Mouse (Mus musculus) heart, adult 11 months (tissue): ENCODE data around the gene Kmt5b.

Source experiments
- DNase-seq: peaks from one replicate; pipeline ENCODE4 v3.0.0; 2022

Gene Kmt5b

GRCm38 (mm10) chr19:3767276-3767780 lies at the start of gene Kmt5b:
TSS of gene Kmt5b (plus strand) at chr19:3767421.
- no peak for DNase-seq

DNA sequence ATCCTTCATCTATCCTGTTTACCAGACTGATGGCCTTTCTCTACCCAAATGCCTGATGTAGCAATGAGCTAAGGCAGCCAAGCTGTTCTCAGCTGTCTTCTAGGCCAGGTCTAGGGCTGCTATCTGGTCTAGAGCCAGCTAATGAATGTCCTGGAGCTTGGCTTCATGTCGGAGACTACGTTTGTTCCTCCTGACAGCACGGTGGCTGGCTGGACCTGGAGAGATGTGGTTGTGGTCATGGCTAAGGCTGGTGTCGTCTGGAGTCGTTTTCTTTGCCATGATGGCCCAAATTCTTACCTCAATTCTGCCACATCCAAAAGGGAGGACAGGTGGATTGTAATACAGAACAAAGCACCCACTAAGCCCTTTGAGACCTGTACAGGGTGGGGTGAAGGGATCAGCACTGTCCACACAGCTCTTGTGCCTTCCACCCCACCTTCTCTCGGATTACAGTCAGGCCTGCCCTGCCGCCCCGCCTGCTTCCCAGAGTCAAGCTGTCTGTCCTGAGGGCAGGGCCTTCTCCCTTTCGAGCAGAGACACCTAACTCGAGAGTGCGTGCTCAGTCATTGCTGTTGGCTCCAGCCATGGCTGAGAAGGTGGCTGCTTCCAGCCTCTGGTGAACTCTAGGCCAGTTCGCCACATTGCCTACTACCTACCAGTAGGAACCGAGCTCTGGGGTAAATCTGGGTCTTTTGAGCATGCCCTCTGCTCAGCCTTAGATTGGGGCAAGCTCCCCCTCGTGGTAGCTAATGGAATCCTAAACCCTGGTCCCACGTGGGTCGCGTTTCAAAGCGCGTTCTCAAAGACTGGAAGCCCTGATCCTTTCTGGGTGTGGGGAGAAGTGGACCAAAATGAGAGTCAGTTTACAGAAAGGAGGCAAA lies 48.5 kb upstream of the Kmt5b start:
- DNase-seq: peak; percentile 96

GRCm38 (mm10) chr19:3719362-3719891 lies 47.8 kb upstream of the Kmt5b start:
- peak; percentile 97 for DNase-seq

DNA sequence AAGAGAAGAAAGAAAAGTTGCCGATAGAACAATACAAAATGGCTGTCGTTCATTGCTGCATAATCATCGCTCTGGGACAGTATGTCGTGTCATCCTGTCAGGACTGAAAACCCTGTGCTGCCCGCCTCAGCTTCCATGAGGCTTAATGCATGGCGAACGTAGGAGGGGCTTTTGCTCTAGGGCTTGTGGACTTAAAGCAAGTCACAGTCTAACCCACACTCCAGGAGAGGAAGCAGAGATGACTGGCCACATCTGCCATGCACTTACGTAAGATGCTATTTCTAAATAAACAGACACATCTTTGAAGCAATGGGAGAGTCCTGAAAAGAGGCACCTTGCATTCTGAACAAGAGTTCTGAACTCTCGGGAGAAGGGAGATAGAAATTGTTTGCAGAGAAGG lies 44.1 kb upstream of the Kmt5b start:
- no peak for DNase-seq

GRCm38 (mm10) chr19:3723904-3724303 lies 43.3 kb upstream of the Kmt5b start:
- no peak for DNase-seq

DNA sequence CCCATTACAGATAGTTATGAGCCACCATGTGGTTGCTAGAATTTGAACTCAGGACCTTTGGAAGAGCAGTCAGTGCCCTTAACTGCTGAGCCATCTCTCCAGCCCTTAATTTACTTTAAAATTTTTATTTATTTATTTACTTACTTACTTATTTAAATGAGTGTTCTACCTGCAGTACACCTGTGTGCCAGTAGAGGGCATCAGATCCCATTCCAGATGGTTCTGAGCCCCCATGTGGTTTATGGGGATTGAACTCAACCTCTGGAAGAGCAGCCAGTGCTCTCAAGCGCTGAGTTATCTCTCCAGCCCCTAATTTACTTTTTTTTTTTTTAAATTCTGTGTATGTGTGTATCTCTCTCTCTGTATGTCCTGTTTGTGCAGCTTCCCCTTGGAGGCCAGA lies 42.4 kb upstream of the Kmt5b start:
- peak; percentile 96 for DNase-seq

DNA sequence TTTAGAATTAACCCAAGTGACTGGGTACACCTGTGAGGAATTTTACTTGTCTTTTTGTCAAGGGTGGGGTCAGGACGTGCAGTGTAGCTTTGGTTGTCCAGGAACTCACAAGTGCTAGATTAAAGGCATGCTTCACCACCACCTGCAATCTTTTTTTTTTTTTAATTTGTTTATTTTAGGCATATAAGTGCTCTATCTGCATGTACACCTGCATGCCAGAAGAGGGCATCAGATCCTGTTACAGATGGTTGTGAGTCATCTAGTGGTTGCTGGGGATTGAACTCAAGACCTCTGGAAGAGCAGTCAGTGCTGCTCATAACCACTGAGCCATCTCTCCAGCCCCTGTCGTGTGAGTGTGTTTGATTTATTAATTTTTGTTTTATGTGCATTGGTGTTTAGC lies 38.3 kb upstream of the Kmt5b start:
- DNase-seq: no peak

DNA sequence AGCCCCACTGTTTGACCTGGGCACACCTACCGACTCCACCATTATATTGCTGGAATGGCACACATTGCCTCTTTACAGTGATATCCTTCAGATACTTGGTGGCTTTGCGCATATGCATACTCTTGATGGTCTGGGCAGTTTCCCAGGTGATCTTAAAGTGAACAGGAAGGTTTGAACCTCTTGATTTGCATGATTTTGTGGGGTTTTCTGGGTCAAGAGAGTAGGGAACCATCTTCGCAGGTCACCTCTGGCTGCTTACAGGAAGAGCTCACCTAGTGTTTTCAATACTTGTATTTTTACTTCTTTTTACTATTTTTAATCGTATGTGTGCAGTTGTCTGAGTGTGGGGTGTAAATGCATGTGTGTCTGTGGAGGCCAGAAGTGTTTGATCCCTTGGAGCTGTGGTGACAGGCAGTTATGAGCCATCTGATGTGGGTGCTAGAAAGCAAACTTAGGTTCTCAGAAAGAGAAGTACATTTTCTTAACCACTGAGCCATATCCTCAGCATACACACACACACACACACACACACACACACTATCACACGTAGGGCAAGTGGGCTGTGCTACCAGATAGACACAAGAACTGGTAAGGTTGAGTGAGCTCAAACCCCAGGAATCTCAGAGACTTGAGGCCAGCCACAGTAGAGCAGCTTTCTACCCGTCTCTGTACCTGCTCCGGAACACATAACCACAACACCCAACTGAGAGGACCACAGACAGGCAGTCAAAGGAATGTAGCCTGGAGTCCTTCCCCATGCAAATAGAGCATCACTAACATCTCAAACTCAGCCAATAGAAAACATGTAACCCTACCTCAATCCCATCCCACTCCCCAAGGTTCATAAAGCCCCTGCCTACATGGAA lies 36.2 kb upstream of the Kmt5b start:
- no peak for DNase-seq

- DNase-seq: no peak
These were observed 31.2 kb upstream of the Kmt5b start for GRCm38 (mm10) chr19:3736001-3736400.

DNA sequence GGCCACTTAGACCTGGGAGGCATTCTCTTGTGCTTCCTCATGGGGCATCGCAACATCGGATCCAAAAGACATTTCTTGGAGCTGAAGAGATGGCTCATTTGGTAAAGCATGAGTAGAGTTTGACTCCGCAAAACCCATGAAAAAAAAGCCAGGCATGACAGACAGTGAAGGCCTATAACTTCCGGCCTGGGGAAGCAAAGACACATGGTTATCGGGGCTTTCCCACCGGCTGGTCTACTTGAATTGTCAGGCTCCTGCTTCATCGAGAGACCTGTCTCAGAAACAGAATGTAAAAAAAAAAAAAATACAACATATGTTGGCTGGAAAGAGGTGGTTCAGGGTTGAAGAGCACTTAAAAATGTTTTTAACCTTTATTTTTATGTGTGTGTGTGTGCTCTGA lies 27.6 kb upstream of the Kmt5b start:
- no peak for DNase-seq

- DNase-seq: no peak
These were observed 24.5 kb upstream of the Kmt5b start for GRCm38 (mm10) chr19:3742716-3743115.

GRCm38 (mm10) chr19:3743362-3743761 lies 23.9 kb upstream of the Kmt5b start:
- no peak for DNase-seq

DNA sequence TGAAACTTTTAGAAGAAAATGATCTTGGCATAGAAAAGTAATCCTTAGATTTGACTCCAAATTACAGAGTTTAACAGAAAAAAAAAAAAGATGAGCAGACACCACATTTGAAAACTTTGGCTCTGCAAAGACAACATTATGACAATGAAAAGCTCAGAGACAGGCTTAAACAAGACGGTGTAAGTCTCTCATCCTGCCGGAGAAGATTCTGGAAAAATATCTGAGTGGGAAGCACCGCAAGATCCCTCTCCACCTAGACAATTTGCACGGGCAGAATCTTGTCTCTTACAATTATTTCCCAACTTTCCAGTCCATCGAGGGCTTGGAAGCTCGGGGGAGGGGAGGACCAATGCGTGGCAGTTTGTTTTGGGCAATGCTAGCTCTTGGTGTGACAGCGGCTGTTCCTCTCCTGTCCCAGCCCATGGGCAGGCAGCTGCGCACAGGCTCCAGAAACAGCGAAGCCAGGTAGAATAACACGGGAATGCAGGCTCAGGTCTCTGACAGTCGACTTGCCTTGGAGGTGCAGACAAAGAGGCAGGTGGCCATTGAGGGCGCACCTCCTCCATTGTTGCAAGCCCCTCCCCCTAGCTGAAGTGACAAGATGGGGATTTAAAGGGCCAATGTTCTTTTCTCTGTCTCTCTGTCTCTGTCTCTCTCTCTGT lies 23.2 kb upstream of the Kmt5b start:
- peak; percentile 94 for DNase-seq

- DNase-seq: peak; percentile 54
These were observed 14.5 kb upstream of the Kmt5b start for GRCm38 (mm10) chr19:3752621-3753239.

DNA sequence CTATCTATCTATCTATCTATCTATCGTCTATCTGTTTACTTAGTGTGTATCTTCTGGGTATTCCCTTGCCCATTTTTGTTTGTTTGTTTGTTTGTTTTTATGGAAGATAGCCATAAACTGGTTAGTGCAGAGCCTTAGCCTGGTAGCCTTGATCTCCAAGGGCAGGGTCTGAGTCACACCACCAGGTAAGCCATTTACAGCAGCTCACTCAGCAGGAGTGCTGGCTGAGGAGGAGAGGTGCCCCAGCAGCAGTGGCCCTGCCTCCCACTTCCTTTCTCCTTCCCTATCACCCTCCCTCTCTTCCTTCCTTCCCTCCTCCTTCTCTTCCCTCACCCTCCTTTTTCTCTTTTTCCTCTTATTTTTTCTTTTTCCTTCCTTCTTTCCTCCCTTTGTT lies 14.0 kb upstream of the Kmt5b start:
- peak; percentile 62 for DNase-seq

- DNase-seq: no peak
These were observed 13.5 kb upstream of the Kmt5b start for GRCm38 (mm10) chr19:3753738-3754137.

- DNase-seq: no peak
These were observed 9.4 kb upstream of the Kmt5b start for GRCm38 (mm10) chr19:3757861-3758260.

DNA sequence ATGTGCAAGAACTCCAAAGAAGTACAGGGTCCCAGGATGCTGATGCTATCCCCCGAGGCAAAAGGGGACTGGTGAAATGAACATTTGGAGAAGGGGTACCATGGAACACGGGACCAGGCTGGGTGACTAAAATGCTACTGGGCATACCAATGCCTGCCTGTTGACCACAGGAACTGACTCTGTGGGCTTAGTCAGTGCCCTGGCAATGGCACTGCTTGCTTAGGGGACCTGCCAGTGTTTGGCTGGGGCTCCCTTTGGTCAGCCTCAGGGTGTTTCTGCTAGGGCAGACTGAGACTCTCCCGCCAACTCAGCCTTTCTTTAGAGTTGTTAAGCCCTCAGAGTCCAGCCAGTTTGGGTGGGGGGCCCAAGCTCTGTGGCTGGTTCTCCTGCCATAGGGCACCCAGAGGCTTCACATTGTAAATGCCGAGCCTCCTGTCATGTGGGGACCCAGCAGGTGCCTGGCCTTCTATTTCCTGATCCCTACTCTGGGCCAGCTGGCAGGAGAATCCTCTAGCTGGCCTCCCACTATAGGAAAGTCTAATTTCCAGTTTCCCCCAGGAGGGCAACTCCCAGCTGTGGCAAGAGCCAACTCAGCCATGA lies 1.9 kb upstream of the Kmt5b start:
- no peak for DNase-seq

DNA sequence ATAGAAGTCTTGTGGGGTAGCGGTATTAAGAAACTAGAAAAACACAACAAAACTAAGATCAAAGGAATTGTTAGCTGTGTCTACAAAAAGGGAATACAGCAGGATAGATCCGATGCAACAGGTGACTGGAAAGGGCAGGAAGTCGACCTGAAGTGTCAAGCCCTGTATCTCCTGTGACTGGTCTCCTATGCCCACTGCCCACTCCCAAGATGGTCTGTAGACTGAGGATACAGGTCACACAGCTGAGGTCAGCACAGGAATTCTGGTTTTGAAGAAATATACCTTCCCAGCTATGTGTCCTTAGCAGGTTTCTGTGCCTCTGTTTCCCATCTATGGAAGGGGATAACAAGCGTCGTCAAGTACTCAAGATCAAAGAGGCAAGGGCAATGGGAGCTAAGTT lies 843 bp upstream of the Kmt5b start:
- DNase-seq: peak; percentile 90

DNA sequence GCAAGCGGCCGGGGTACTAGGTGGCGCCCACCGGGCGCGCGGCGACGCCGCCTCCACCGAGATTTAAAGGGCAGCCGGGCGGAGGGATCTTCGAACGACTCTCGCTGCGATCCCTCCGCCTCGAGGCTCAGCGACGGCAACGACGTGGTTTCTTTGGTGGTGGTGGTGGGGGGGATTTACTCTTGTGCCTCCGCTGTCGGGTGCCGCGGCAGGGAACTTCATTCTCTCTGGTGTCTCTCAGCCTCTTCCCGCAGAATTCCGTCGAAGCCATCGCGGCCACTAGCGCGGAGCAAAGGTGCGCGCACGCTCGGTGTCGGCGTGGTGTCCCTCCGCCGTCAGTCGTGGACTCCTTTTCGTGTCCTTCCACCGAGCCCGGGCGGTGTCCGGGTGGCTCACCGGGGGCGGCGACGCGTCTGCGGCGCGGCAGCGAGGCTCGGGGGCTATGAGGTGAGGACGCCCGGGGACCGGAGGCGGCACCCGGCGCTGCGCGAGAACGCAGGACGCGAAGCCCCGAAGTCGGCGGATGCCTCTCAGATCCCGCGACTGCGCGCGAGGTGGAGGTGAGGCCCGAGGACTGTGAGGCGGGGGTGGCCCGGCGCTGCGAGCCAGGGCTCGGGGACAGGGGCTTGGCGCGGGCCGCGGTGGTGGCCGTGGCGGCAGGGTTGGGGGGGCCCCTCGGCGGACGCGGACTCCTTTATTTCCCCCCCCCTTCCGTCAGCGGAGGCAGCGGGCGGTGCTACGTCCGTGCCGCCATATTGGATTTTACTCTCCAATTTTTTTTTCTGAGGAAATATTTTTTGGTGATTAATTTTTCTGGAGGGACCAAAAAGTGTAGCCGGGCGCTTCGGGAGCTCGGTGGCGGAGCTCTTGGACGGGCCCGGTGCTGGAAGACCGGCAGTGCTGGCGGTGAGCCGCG lies 818 bp downstream of the Kmt5b start:
- DNase-seq: peak; percentile 99
